In genomic region chr10:41934633-41935475, GRCm38 (mm10) we compare ENCODE assay signal across 8 mouse cellular contexts.
DNase-seq lines count a peak whose midpoint lies in the region; ATAC-seq and TF ChIP-seq lines count a peak whose summit lies in the region.

No protein-coding gene starts in this region.

- peak; percentile 86 for ATAC-seq in lung, embryonic 16.5 days (ENCODE audit: low read depth)

- H3K27me3 ChIP-seq in MEL (ENCODE audit: control insufficient read depth in 1 of 2, insufficient read depth in 2 of 2, low read length in 2 of 2), result no peaks in the 10 kb centered on the region
- no peaks in the 10 kb centered on the region for H3K27me3 ChIP-seq in hindbrain, embryonic 10.5 days (ENCODE audit: insufficient read depth, poor library complexity, severe bottlenecking)
- H3K27me3 ChIP-seq in lung, embryonic 16.5 days (ENCODE audit: control insufficient read depth, insufficient read depth, low read depth, low read length), result no peaks in the 10 kb centered on the region
- no peaks in the 10 kb centered on the region for H3K27me3 ChIP-seq in thymus, adult 2 months (ENCODE audit: control insufficient read depth, insufficient read depth, low read length)

- H3K4me2 ChIP-seq in lung, embryonic 16.5 days (ENCODE audit: low read depth, low read length), result peak overlapping the region; percentile 48

- no peaks in the 10 kb centered on the region for H3K9me3 ChIP-seq in MEL (replicated peaks; ENCODE audit: insufficient read depth, low read length)
- H3K9me3 ChIP-seq in hindbrain, embryonic 10.5 days, result no peaks in the 10 kb centered on the region
- no peaks in the 10 kb centered on the region for H3K9me3 ChIP-seq in lung, embryonic 16.5 days (ENCODE audit: control insufficient read depth, low read length)

- TF ChIP-seq POLR2A in MEL (IDR thresholded peaks at IDR 0.05; ENCODE audit: control insufficient read depth in 1 of 2, insufficient read depth in 1 of 2, low read depth in 1 of 2, low read length in 2 of 2, poor library complexity in 1 of 2), result no peak
- no peak for TF ChIP-seq POLR2A in thymus, adult 2 months (IDR thresholded peaks at IDR 0.05; ENCODE audit: control insufficient read depth, extremely low read depth, insufficient read depth, low read length, poor library complexity)

- H3K27ac ChIP-seq in MEL (ENCODE audit: control insufficient read depth, low read depth, low read length), result no peak overlapping the region
- peak overlapping the region; percentile 84 for H3K27ac ChIP-seq in hindbrain, embryonic 10.5 days
- H3K27ac ChIP-seq in lung, embryonic 16.5 days (ENCODE audit: low read length), result peak overlapping the region; percentile 87
- H3K27ac ChIP-seq in thymus, adult 2 months (ENCODE audit: control insufficient read depth, insufficient read depth, low read length), result no peak overlapping the region

- H3K4me1 ChIP-seq in MEL (ENCODE audit: control insufficient read depth in 1 of 2, insufficient read depth in 2 of 2, low read length in 2 of 2), result peaks cover 5 to 39% of the 10 kb centered on the region in 2 experiments
- peaks cover 34% of the 10 kb centered on the region for H3K4me1 ChIP-seq in hindbrain, embryonic 10.5 days (replicated peaks)
- peaks cover 33% of the 10 kb centered on the region for H3K4me1 ChIP-seq in lung, embryonic 16.5 days (replicated peaks; ENCODE audit: control insufficient read depth, insufficient read depth, low read length)
- H3K4me1 ChIP-seq in thymus, adult 2 months (replicated peaks; ENCODE audit: control insufficient read depth, insufficient read depth, low read length), result peaks cover 19% of the 10 kb centered on the region

- H3K36me3 ChIP-seq in MEL (ENCODE audit: control insufficient read depth in 1 of 2, insufficient read depth in 2 of 2, low read length in 2 of 2), result peaks cover 0 to 16% of the 10 kb centered on the region in 2 experiments; a peak in 2 of 4 replicates
- no peaks in the 10 kb centered on the region for H3K36me3 ChIP-seq in hindbrain, embryonic 10.5 days
- no peaks in the 10 kb centered on the region for H3K36me3 ChIP-seq in lung, embryonic 16.5 days (ENCODE audit: control insufficient read depth, insufficient read depth, low read length)
- H3K36me3 ChIP-seq in thymus, adult 2 months (ENCODE audit: control insufficient read depth, insufficient read depth, low read length), result no peaks in the 10 kb centered on the region

- DNase-seq in MEL (ENCODE audit: low read depth, low spot score), result peak; percentile 53
- DNase-seq in cerebellum, postnatal 10 days, result peak; percentile 96 to 98
- DNase-seq in frontal cortex, postnatal 14 days (ENCODE audit: low spot score in 2 of 2), result peak; percentile 72 to 80
- DNase-seq in hindbrain, embryonic 10.5 days (ENCODE audit: low spot score), result peak; percentile 55
- DNase-seq in layer of hippocampus, adult 9-11 months, result peak; percentile 89
- DNase-seq in retina, embryonic 14.5 days (ENCODE audit: low spot score), result peak; percentile 57
- no peak for DNase-seq in thymus, adult 2 months

- no peak for TF ChIP-seq RAD21 in MEL (IDR thresholded peaks at IDR 0.05; ENCODE audit: low read depth, low read length)

- peak overlapping the region; percentile 36 for H3K9ac ChIP-seq in MEL (ENCODE audit: control insufficient read depth, low read depth, low read length, poor library complexity, severe bottlenecking)
- peak overlapping the region; percentile 46 for H3K9ac ChIP-seq in lung, embryonic 16.5 days (ENCODE audit: low read length)

- TF ChIP-seq CTCF in MEL (IDR thresholded peaks at IDR 0.05 in 2 of 3, conservative IDR thresholded peaks at IDR 0.05 in 1 of 3; ENCODE audit: control insufficient read depth in 1 of 3, insufficient read depth in 1 of 3, low read depth in 2 of 3, low read length in 3 of 3, poor library complexity in 1 of 3, severe bottlenecking in 1 of 3), result no peak
- no peak for TF ChIP-seq CTCF in thymus, adult 2 months (IDR thresholded peaks at IDR 0.05; ENCODE audit: borderline replicate concordance, control insufficient read depth, extremely low read depth, insufficient read depth, low read length, poor library complexity)

- peak overlapping the region; percentile 31 to 46 for H3K4me3 ChIP-seq in MEL (ENCODE audit: control insufficient read depth in 1 of 2, insufficient read depth in 1 of 2, low read depth in 2 of 2, low read length in 2 of 2)
- H3K4me3 ChIP-seq in hindbrain, embryonic 10.5 days, result peak overlapping the region; percentile 40
- peak overlapping the region; percentile 26 for H3K4me3 ChIP-seq in lung, embryonic 16.5 days (ENCODE audit: low read length)
- H3K4me3 ChIP-seq in thymus, adult 2 months (ENCODE audit: control insufficient read depth, insufficient read depth, low read length), result no peak overlapping the region

- peak in 1 of 2 experiments; percentile 8; a peak in 1 of 4 replicates for TF ChIP-seq EP300 in MEL (IDR thresholded peaks at IDR 0.05; ENCODE audit: low read depth in 1 of 2, low read length in 2 of 2)

- H3K79me2 ChIP-seq in MEL (ENCODE audit: control insufficient read depth, insufficient read depth, low read length, poor library complexity), result no peaks in the 10 kb centered on the region

- 15% methylated on average over 21 of the region's 21 CpGs for WGBS in hindbrain, embryonic 10.5 days
- WGBS in lung, embryonic 16.5 days, result 3% methylated on average over 21 of the region's 21 CpGs
- 88% methylated on average over 21 of the region's 21 CpGs for WGBS in thymus, adult 2 months

TF ChIP-seq in MEL, 35 proteins besides CTCF, POLR2A, EP300 and RAD21:
- TF ChIP-seq SIN3A (IDR thresholded peaks at IDR 0.05; ENCODE audit: low read length) (0 out of 2 replicates have a peak, but pooled peaks have one; percentile 14), BHLHE40 (IDR thresholded peaks at IDR 0.05; ENCODE audit: borderline replicate concordance, low read depth, low read length) (no peak), MXI1 (IDR thresholded peaks at IDR 0.05; ENCODE audit: low read depth, low read length) (0 out of 2 replicates have a peak, but pooled peaks have one; percentile 29), GATA1 (IDR thresholded peaks at IDR 0.05; ENCODE audit: low read depth, low read length) (0 out of 2 replicates have a peak, but pooled peaks have one; percentile 40)
TF ChIP-seq in MEL: peak in this region for 3.

Comparison
In these comparisons a context has a peak if more than half of its experiments do, and no peak if none do; other contexts are left out.
1. H3K27ac ChIP-seq: peak in hindbrain, embryonic 10.5 days (single experiment) and lung, embryonic 16.5 days (single experiment); none in MEL (single experiment) and thymus, adult 2 months (single experiment).